Mouse (Mus musculus): Measurements from ENCODE around the gene Stk32c. TPM values are rescaled to one million over a fixed set of nuclear protein-coding genes. Genes with fewer than 3 reads are reported as not detected.

The Stk32c gene
- total and polyA plus RNA-seq, 2 experiments from 2014 or later = 0.42 TPM; not detected in 1

- no peak for TF ChIP-seq CTCF (IDR thresholded peaks at IDR 0.05; ENCODE audit: low read depth)
- TF ChIP-seq EP300 (IDR thresholded peaks at IDR 0.05; ENCODE audit: low read depth) = no peak
- ATAC-seq (ENCODE audit: insufficient read depth, low read depth) = no peak
- Histone ChIP-seq H3K27me3 (ENCODE audit: control insufficient read depth, insufficient read depth, low read length) (peaks cover 11% of the 10 kb centered on the region; the same call in 1 of the 2 replicates), H3K4me3 (ENCODE audit: low read depth, low read length) (no peak overlapping the region), H3K4me1 (ENCODE audit: control insufficient read depth, insufficient read depth) (0 out of 2 replicates have a peak, but pooled peaks cover 6% of the 10 kb centered on the region), H3K9me3 (replicated peaks; ENCODE audit: control insufficient read depth, low read length) (no peaks in the 10 kb centered on the region), H3K36me3 (replicated peaks; ENCODE audit: control insufficient read depth, insufficient read depth, low read length) (no peaks in the 10 kb centered on the region), H3K9ac (replicated peaks; ENCODE audit: low read depth, low read length) (no peak overlapping the region), H3K27ac (ENCODE audit: low read depth) (no peak overlapping the region), H3K4me2 (ENCODE audit: low read depth, low read length) (0 out of 2 replicates have a peak overlapping the region, but pooled peaks have one; percentile 9)
- WGBS = 50% methylated on average over 7 of the region's 7 CpGs
- DNase-seq (ENCODE audit: low spot score) = no peak
Measured at GRCm38 (mm10) chr7:139152927-139153326, 60.2 kb downstream of the Stk32c start.

- H3K4me3 ChIP-seq (ENCODE audit: low read depth, low read length) = no peak overlapping the region
- DNase-seq (ENCODE audit: low spot score) (no peak), ATAC-seq (ENCODE audit: insufficient read depth, low read depth) (peak; percentile 60)
- WGBS = 31% methylated on average over 10 of the region's 10 CpGs
- H3K27me3 ChIP-seq (ENCODE audit: control insufficient read depth, insufficient read depth, low read length) = peaks cover 11% of the 10 kb centered on the region; the same call in 1 of the 2 replicates
- no peaks in the 10 kb centered on the region for H3K9me3 ChIP-seq (replicated peaks; ENCODE audit: control insufficient read depth, low read length)
- TF ChIP-seq EP300 (IDR thresholded peaks at IDR 0.05; ENCODE audit: low read depth) (no peak), CTCF (IDR thresholded peaks at IDR 0.05; ENCODE audit: low read depth) (no peak)
- H3K4me2 ChIP-seq (ENCODE audit: low read depth, low read length) = no peak overlapping the region
- no peak overlapping the region for H3K27ac ChIP-seq (ENCODE audit: low read depth)
- peaks cover 6% of the 10 kb centered on the region; the same call in 1 of the 2 replicates for H3K4me1 ChIP-seq (ENCODE audit: control insufficient read depth, insufficient read depth)
- no peak overlapping the region for H3K9ac ChIP-seq (replicated peaks; ENCODE audit: low read depth, low read length)
- H3K36me3 ChIP-seq (replicated peaks; ENCODE audit: control insufficient read depth, insufficient read depth, low read length) = no peaks in the 10 kb centered on the region
Measured at GRCm38 (mm10) chr7:139151116-139151515, 62.0 kb downstream of the Stk32c start.

- TF ChIP-seq CTCF (IDR thresholded peaks at IDR 0.05; ENCODE audit: low read depth) = no peak
- no peak for TF ChIP-seq EP300 (IDR thresholded peaks at IDR 0.05; ENCODE audit: low read depth)
- H3K27ac ChIP-seq (ENCODE audit: low read depth) = no peak overlapping the region
- no peak overlapping the region for H3K9ac ChIP-seq (replicated peaks; ENCODE audit: low read depth, low read length)
- H3K4me2 ChIP-seq (ENCODE audit: low read depth, low read length) = no peak overlapping the region
- peaks cover 11% of the 10 kb centered on the region; the same call in 1 of the 2 replicates for H3K27me3 ChIP-seq (ENCODE audit: control insufficient read depth, insufficient read depth, low read length)
- no peaks in the 10 kb centered on the region for H3K36me3 ChIP-seq (replicated peaks; ENCODE audit: control insufficient read depth, insufficient read depth, low read length)
- ATAC-seq (ENCODE audit: insufficient read depth, low read depth) = no peak
- peaks cover 6% of the 10 kb centered on the region; the same call in 1 of the 2 replicates for H3K4me1 ChIP-seq (ENCODE audit: control insufficient read depth, insufficient read depth)
- no peak overlapping the region for H3K4me3 ChIP-seq (ENCODE audit: low read depth, low read length)
- WGBS = 31% methylated on average over 7 of the region's 7 CpGs
- H3K9me3 ChIP-seq (replicated peaks; ENCODE audit: control insufficient read depth, low read length) = no peaks in the 10 kb centered on the region
- DNase-seq (ENCODE audit: low spot score) = no peak
Measured at GRCm38 (mm10) chr7:139149373-139149772, 63.7 kb downstream of the Stk32c start.

GRCm38 (mm10) chr7:139147360-139147759 is 65.7 kb downstream of the Stk32c start:
- 45% methylated on average over 4 of the region's 4 CpGs for WGBS
- no peak for ATAC-seq (ENCODE audit: insufficient read depth, low read depth)
- DNase-seq (ENCODE audit: low spot score) = no peak

GRCm38 (mm10) chr7:139145891-139146290 is 67.2 kb downstream of the Stk32c start:
- peak overlapping the region; percentile 61; the same call in 1 of the 2 replicates for H3K27ac ChIP-seq (ENCODE audit: low read depth)
- no peak overlapping the region for H3K4me3 ChIP-seq (ENCODE audit: low read depth, low read length)
- DNase-seq (ENCODE audit: low spot score) (no peak), ATAC-seq (ENCODE audit: insufficient read depth, low read depth) (0 out of 2 replicates have a peak, but pooled peaks have one; percentile 33)
- 26% methylated on average over 7 of the region's 7 CpGs for WGBS
- no peaks in the 10 kb centered on the region for H3K36me3 ChIP-seq (replicated peaks; ENCODE audit: control insufficient read depth, insufficient read depth, low read length)
- peaks cover 6% of the 10 kb centered on the region; the same call in 1 of the 2 replicates for H3K4me1 ChIP-seq (ENCODE audit: control insufficient read depth, insufficient read depth)
- no peak overlapping the region for H3K9ac ChIP-seq (replicated peaks; ENCODE audit: low read depth, low read length)
- no peaks in the 10 kb centered on the region for H3K9me3 ChIP-seq (replicated peaks; ENCODE audit: control insufficient read depth, low read length)
- no peaks in the 10 kb centered on the region for H3K27me3 ChIP-seq (ENCODE audit: control insufficient read depth, insufficient read depth, low read length)
- TF ChIP-seq EP300 (IDR thresholded peaks at IDR 0.05; ENCODE audit: low read depth) = 0 out of 2 replicates have a peak, but pooled peaks have one; percentile 38
- TF ChIP-seq CTCF (IDR thresholded peaks at IDR 0.05; ENCODE audit: low read depth) = no peak
- no peak overlapping the region for H3K4me2 ChIP-seq (ENCODE audit: low read depth, low read length)

More at GRCm38 (mm10) chr7:139147360-139147759, 65.7 kb downstream of the Stk32c start:
- Histone ChIP-seq H3K27ac (ENCODE audit: low read depth) (peak overlapping the region; percentile 61), H3K4me3 (ENCODE audit: low read depth, low read length) (no peak overlapping the region), H3K9ac (replicated peaks; ENCODE audit: low read depth, low read length) (no peak overlapping the region), H3K4me2 (ENCODE audit: low read depth, low read length) (no peak overlapping the region), H3K4me1 (ENCODE audit: control insufficient read depth, insufficient read depth) (peaks cover 6% of the 10 kb centered on the region; the same call in 1 of the 2 replicates), H3K9me3 (replicated peaks; ENCODE audit: control insufficient read depth, low read length) (no peaks in the 10 kb centered on the region), H3K27me3 (ENCODE audit: control insufficient read depth, insufficient read depth, low read length) (peaks cover 5% of the 10 kb centered on the region; the same call in 1 of the 2 replicates), H3K36me3 (replicated peaks; ENCODE audit: control insufficient read depth, insufficient read depth, low read length) (no peaks in the 10 kb centered on the region)
- TF ChIP-seq EP300 (IDR thresholded peaks at IDR 0.05; ENCODE audit: low read depth) (no peak), CTCF (IDR thresholded peaks at IDR 0.05; ENCODE audit: low read depth) (no peak)
